Mouse (Mus musculus): ENCODE measurements around the gene Echdc3. TPM values are rescaled to one million over a fixed set of nuclear protein-coding genes. Genes with fewer than 3 reads are reported as not detected.

The Echdc3 gene
- polyA plus RNA-seq, 1 experiment from 2014 or later: 7.0 TPM

GRCm38 (mm10) chr2:6209116-6209515 lies 3.7 kb downstream of the Echdc3 start:
- 73% methylated on average over 11 of the region's 11 CpGs for WGBS
- Histone ChIP-seq H3K4me1 (ENCODE audit: control insufficient read depth, insufficient read depth, low read length) (peaks cover 16% of the 10 kb centered on the region; the same call in 1 of the 2 replicates), H3K9ac (ENCODE audit: low read depth, low read length) (no peak overlapping the region), H3K27me3 (ENCODE audit: control insufficient read depth, insufficient read depth, low read length) (no peaks in the 10 kb centered on the region), H3K9me3 (ENCODE audit: control insufficient read depth, low read length) (no peaks in the 10 kb centered on the region), H3K4me2 (replicated peaks; ENCODE audit: low read depth, low read length) (no peak overlapping the region), H3K4me3 (ENCODE audit: low read length) (no peak overlapping the region), H3K36me3 (ENCODE audit: control insufficient read depth, insufficient read depth, low read length) (no peaks in the 10 kb centered on the region), H3K27ac (ENCODE audit: low read depth, low read length) (no peak overlapping the region)
- ATAC-seq (ENCODE audit: low FRiP score, low TSS enrichment): no peak

- Histone ChIP-seq H3K36me3 (ENCODE audit: control insufficient read depth, insufficient read depth, low read length) (no peaks in the 10 kb centered on the region), H3K27me3 (ENCODE audit: control insufficient read depth, insufficient read depth, low read length) (no peaks in the 10 kb centered on the region), H3K4me2 (replicated peaks; ENCODE audit: low read depth, low read length) (no peak overlapping the region), H3K4me1 (ENCODE audit: control insufficient read depth, insufficient read depth, low read length) (peaks cover 8% of the 10 kb centered on the region; the same call in 1 of the 2 replicates), H3K9me3 (ENCODE audit: control insufficient read depth, low read length) (no peaks in the 10 kb centered on the region), H3K4me3 (ENCODE audit: low read length) (no peak overlapping the region), H3K9ac (ENCODE audit: low read depth, low read length) (no peak overlapping the region), H3K27ac (ENCODE audit: low read depth, low read length) (no peak overlapping the region)
- no peak for ATAC-seq (ENCODE audit: low FRiP score, low TSS enrichment)
- WGBS: 86% methylated on average over 2 of the region's 2 CpGs
Measured at GRCm38 (mm10) chr2:6207736-6208135, 5.1 kb downstream of the Echdc3 start.

- H3K9ac ChIP-seq (ENCODE audit: low read depth, low read length): no peak overlapping the region
- H3K4me2 ChIP-seq (replicated peaks; ENCODE audit: low read depth, low read length): no peak overlapping the region
- H3K27ac ChIP-seq (ENCODE audit: low read depth, low read length): no peak overlapping the region
- no peaks in the 10 kb centered on the region for H3K36me3 ChIP-seq (ENCODE audit: control insufficient read depth, insufficient read depth, low read length)
- 47% methylated on average over 10 of the region's 10 CpGs for whole genome bisulfite sequencing
- H3K27me3 ChIP-seq (ENCODE audit: control insufficient read depth, insufficient read depth, low read length): no peaks in the 10 kb centered on the region
- no peak overlapping the region for H3K4me3 ChIP-seq (ENCODE audit: low read length)
- H3K9me3 ChIP-seq (ENCODE audit: control insufficient read depth, low read length): no peaks in the 10 kb centered on the region
- ATAC-seq (ENCODE audit: low FRiP score, low TSS enrichment): no peak
- peaks cover 4% of the 10 kb centered on the region; the same call in 1 of the 2 replicates for H3K4me1 ChIP-seq (ENCODE audit: control insufficient read depth, insufficient read depth, low read length)
Measured at GRCm38 (mm10) chr2:6196363-6196973, 16.4 kb downstream of the Echdc3 start.

GRCm38 (mm10) chr2:6195468-6196239 lies 17.2 kb downstream of the Echdc3 start:
- no peaks in the 10 kb centered on the region for H3K9me3 ChIP-seq (ENCODE audit: control insufficient read depth, low read length)
- no peak overlapping the region for H3K9ac ChIP-seq (ENCODE audit: low read depth, low read length)
- no peak overlapping the region for H3K4me2 ChIP-seq (replicated peaks; ENCODE audit: low read depth, low read length)
- H3K4me3 ChIP-seq (ENCODE audit: low read length): no peak overlapping the region
- WGBS: 59% methylated on average over 15 of the region's 15 CpGs
- no peaks in the 10 kb centered on the region for H3K36me3 ChIP-seq (ENCODE audit: control insufficient read depth, insufficient read depth, low read length)
- no peak overlapping the region for H3K27ac ChIP-seq (ENCODE audit: low read depth, low read length)
- ATAC-seq (ENCODE audit: low FRiP score, low TSS enrichment): 0 out of 2 replicates have a peak, but pooled peaks have one; percentile 33
- H3K27me3 ChIP-seq (ENCODE audit: control insufficient read depth, insufficient read depth, low read length): no peaks in the 10 kb centered on the region
- H3K4me1 ChIP-seq (ENCODE audit: control insufficient read depth, insufficient read depth, low read length): peaks cover 4% of the 10 kb centered on the region; the same call in 1 of the 2 replicates

GRCm38 (mm10) chr2:6194497-6194896 lies 18.3 kb downstream of the Echdc3 start:
- 77% methylated on average over 7 of the region's 7 CpGs for WGBS
- no peak for ATAC-seq (ENCODE audit: low FRiP score, low TSS enrichment)
- Histone ChIP-seq H3K9me3 (ENCODE audit: control insufficient read depth, low read length) (no peaks in the 10 kb centered on the region), H3K27me3 (ENCODE audit: control insufficient read depth, insufficient read depth, low read length) (no peaks in the 10 kb centered on the region), H3K36me3 (ENCODE audit: control insufficient read depth, insufficient read depth, low read length) (no peaks in the 10 kb centered on the region), H3K4me2 (replicated peaks; ENCODE audit: low read depth, low read length) (no peak overlapping the region), H3K27ac (ENCODE audit: low read depth, low read length) (no peak overlapping the region), H3K4me3 (ENCODE audit: low read length) (no peak overlapping the region), H3K4me1 (ENCODE audit: control insufficient read depth, insufficient read depth, low read length) (peaks cover 4% of the 10 kb centered on the region; the same call in 1 of the 2 replicates), H3K9ac (ENCODE audit: low read depth, low read length) (no peak overlapping the region)

GRCm38 (mm10) chr2:6193591-6193973 lies 19.3 kb downstream of the Echdc3 start:
- no peaks in the 10 kb centered on the region for H3K36me3 ChIP-seq (ENCODE audit: control insufficient read depth, insufficient read depth, low read length)
- H3K27ac ChIP-seq (ENCODE audit: low read depth, low read length): no peak overlapping the region
- no peak overlapping the region for H3K4me3 ChIP-seq (ENCODE audit: low read length)
- no peak overlapping the region for H3K4me2 ChIP-seq (replicated peaks; ENCODE audit: low read depth, low read length)
- H3K9ac ChIP-seq (ENCODE audit: low read depth, low read length): no peak overlapping the region
- ATAC-seq (ENCODE audit: low FRiP score, low TSS enrichment): no peak
- H3K9me3 ChIP-seq (ENCODE audit: control insufficient read depth, low read length): no peaks in the 10 kb centered on the region
- 56% methylated on average over 10 of the region's 10 CpGs for WGBS
- no peaks in the 10 kb centered on the region for H3K27me3 ChIP-seq (ENCODE audit: control insufficient read depth, insufficient read depth, low read length)
- peaks cover 4% of the 10 kb centered on the region; the same call in 1 of the 2 replicates for H3K4me1 ChIP-seq (ENCODE audit: control insufficient read depth, insufficient read depth, low read length)

- H3K27me3 ChIP-seq (ENCODE audit: control insufficient read depth, insufficient read depth, low read length): no peaks in the 10 kb centered on the region
- ATAC-seq (ENCODE audit: low FRiP score, low TSS enrichment): 0 out of 2 replicates have a peak, but pooled peaks have one; percentile 14
- no peak overlapping the region for H3K4me2 ChIP-seq (replicated peaks; ENCODE audit: low read depth, low read length)
- H3K9ac ChIP-seq (ENCODE audit: low read depth, low read length): no peak overlapping the region
- H3K9me3 ChIP-seq (ENCODE audit: control insufficient read depth, low read length): no peaks in the 10 kb centered on the region
- WGBS: 77% methylated on average over 20 of the region's 20 CpGs
- H3K36me3 ChIP-seq (ENCODE audit: control insufficient read depth, insufficient read depth, low read length): no peaks in the 10 kb centered on the region
- peaks cover 4% of the 10 kb centered on the region; the same call in 1 of the 2 replicates for H3K4me1 ChIP-seq (ENCODE audit: control insufficient read depth, insufficient read depth, low read length)
- H3K27ac ChIP-seq (ENCODE audit: low read depth, low read length): no peak overlapping the region
- no peak overlapping the region for H3K4me3 ChIP-seq (ENCODE audit: low read length)
Measured at GRCm38 (mm10) chr2:6192820-6193590, 19.8 kb downstream of the Echdc3 start.

- no peak overlapping the region for H3K4me3 ChIP-seq (ENCODE audit: low read length)
- no peak for ATAC-seq (ENCODE audit: low FRiP score, low TSS enrichment)
- peaks cover 7% of the 10 kb centered on the region for H3K4me1 ChIP-seq (ENCODE audit: control insufficient read depth, insufficient read depth, low read length)
- no peaks in the 10 kb centered on the region for H3K36me3 ChIP-seq (ENCODE audit: control insufficient read depth, insufficient read depth, low read length)
- no peaks in the 10 kb centered on the region for H3K27me3 ChIP-seq (ENCODE audit: control insufficient read depth, insufficient read depth, low read length)
- H3K9me3 ChIP-seq (ENCODE audit: control insufficient read depth, low read length): no peaks in the 10 kb centered on the region
- no peak overlapping the region for H3K9ac ChIP-seq (ENCODE audit: low read depth, low read length)
- WGBS: 83% methylated on average over 6 of the region's 6 CpGs
- no peak overlapping the region for H3K27ac ChIP-seq (ENCODE audit: low read depth, low read length)
- H3K4me2 ChIP-seq (replicated peaks; ENCODE audit: low read depth, low read length): no peak overlapping the region
Measured at GRCm38 (mm10) chr2:6190036-6190435, 22.8 kb downstream of the Echdc3 start.

All from kidney, embryonic 14.5 days (tissue).